Mouse (Mus musculus) erythroblast, embryonic 14.5 days (primary cell): ENCODE data around the gene 4931429L15Rik. TPM values are rescaled to one million over a fixed set of nuclear protein-coding genes. Genes with fewer than 3 reads are reported as not detected.

Experiments used
- H3K27me3 ChIP-seq: 2 replicates; pipeline ENCODE4 v1.6.1; 2012; ENCODE audit warnings: inconsistent platforms; ENCODE audit not compliant: control insufficient read depth
- H3K36me3 ChIP-seq: 2 replicates; pipeline ENCODE4 v1.6.1; 2012; ENCODE audit warnings: mild to moderate bottlenecking, inconsistent platforms; ENCODE audit not compliant: control insufficient read depth
- H3K4me1 ChIP-seq: 2 replicates; pipeline ENCODE4 v1.6.1; 2012; ENCODE audit warnings: inconsistent platforms; ENCODE audit not compliant: control insufficient read depth
- H3K4me3 ChIP-seq: replicated peaks from 2 replicates; pipeline ENCODE3; 2012; ENCODE audit warnings: moderate library complexity, mild to moderate bottlenecking, inconsistent platforms
- H3K9me3 ChIP-seq: 2 replicates; pipeline ENCODE4 v1.6.1; 2012; ENCODE audit warnings: low read length, inconsistent platforms, mixed read lengths; ENCODE audit not compliant: control insufficient read depth
- GATA1 ChIP-seq: IDR thresholded peaks from 2 replicates; pipeline ENCODE4 v1.6.1; 2012; ENCODE audit warnings: low read length, inconsistent platforms, mixed read lengths
- TAL1 ChIP-seq: IDR thresholded peaks from 3 replicates; pipeline ENCODE4 v1.6.1; 2012; ENCODE audit warnings: low read length, inconsistent platforms, mixed read lengths
- polyA plus RNA-seq: library from polyadenylated mRNA; stranded (reverse); fragments of >175 nt; gene quantifications from 2 replicates; pipeline ENCODE4 v1.2.3, GENCODE M21; 2012

The 4931429L15Rik gene
- polyA plus RNA-seq, 1 experiment, result not detected

- Histone ChIP-seq H3K27me3 (no peaks in the 10 kb centered on the region), H3K9me3 (no peaks in the 10 kb centered on the region), H3K36me3 (no peaks in the 10 kb centered on the region), H3K4me3 (no peak overlapping the region), H3K4me1 (no peaks in the 10 kb centered on the region; the same call in 1 of the 2 replicates)
- no peak for TF ChIP-seq TAL1
- TF ChIP-seq GATA1, result no peak
Measured at GRCm38 (mm10) chr9:46256177-46256576, 63.6 kb downstream of the 4931429L15Rik start.

Other genes with a start within 250 kb of the 4931429L15Rik start
- 5.9 and 7.1 TPM in 2 replicates for gene Apoa1, start 91.4 kb downstream of the 4931429L15Rik start, polyA plus RNA-seq
- gene Apoc3, start 84.3 kb downstream of the 4931429L15Rik start, polyA plus RNA-seq, result not detected in 2 replicates
- gene Apoa4, start 79.3 kb downstream of the 4931429L15Rik start, polyA plus RNA-seq, result not detected in 2 replicates
- gene Apoa5, start 51.4 kb downstream of the 4931429L15Rik start, polyA plus RNA-seq, result not detected in 2 replicates
- 0.53 and 1.7 TPM in 2 replicates for gene Zpr1, start 46.9 kb downstream of the 4931429L15Rik start, polyA plus RNA-seq
- gene Bud13, start 37.0 kb downstream of the 4931429L15Rik start, polyA plus RNA-seq, result 0.45 and 0.76 TPM in 2 replicates